Mouse (Mus musculus) lung, postnatal 25 days (tissue): ENCODE results near the gene Rlbp1.

ENCODE experiments used
- DNase-seq: peaks from one replicate; pipeline ENCODE4 v3.0.0; 2022; ENCODE audit warnings: low spot score

Rlbp1 gene

DNA sequence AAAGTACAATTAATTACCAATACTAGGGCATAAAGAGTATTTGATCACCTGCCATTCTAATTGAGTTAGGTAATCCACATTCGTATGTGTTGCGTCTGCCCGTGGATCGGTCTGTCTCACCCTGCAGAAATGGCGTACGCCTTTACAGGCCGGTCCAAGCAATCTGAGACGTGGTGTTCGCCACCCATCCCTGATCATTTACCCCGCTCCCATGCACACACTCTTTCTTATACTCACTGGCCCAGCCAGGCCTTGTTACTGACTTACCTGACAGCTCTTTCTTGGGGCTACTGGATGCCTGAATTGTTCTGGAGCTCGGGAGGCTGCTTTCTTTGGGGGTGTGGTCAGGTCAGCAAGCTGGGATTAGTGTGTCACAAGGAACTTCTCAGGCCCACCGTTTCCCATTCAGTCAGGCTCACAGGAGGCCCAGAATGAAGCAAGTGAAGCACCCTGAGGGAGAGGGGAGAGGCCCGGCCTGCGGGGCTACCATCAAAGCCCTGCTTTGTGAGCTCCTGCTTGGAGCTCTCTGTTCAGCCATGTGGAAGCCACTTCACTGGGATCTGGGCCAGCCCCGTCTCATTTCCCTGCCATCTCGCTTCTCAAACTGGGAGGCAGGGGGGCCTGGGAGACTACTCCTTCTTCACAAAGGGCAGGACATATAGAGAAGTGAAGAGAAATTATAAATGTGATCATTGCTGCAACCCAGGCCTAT lies at the start of gene Rlbp1:
Rlbp1 (minus strand) TSS at position 627 of the 712 bp plus-strand sequence.
- DNase-seq, result no peak

DNA sequence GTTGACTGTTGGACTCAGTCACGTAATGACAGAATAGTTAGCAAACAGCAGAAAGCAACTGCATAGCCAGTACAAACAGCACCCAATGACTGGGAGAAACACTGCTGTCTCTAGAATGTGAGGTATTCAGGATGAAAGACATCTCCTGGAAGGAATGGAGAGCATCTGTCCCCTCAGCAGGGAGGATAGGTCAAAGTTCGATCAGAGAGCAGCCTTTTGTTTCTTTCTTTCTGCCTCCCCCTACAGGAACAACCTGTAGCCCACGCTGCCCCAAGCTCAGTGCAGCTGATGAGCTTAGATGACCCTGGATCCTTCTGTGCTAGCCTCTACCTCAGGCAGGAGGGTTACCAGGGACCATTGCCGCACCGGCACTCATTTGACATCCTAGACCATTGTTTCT lies 41.4 kb upstream of the Rlbp1 start:
- no peak for DNase-seq

DNA sequence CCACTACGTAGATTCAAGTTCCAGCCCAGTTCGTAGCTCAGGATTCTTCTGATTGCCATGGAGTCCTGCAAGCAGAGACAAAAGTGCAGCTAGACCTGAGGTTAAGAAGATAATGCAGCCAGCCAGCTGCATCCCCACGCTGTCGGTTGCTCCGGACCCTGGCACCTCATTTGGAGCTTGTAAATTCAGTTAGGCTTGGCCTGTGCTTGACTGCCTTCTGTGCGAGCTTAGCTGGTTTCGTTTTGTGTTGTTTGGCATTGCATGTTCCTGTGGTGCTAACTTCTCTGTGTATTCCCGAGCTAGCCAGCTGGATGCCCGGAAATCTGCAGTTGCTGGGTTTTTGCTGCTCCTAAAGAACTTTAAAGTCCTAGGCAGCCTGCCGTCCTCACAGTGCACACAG lies 39.0 kb upstream of the Rlbp1 start:
- DNase-seq, result no peak

DNA sequence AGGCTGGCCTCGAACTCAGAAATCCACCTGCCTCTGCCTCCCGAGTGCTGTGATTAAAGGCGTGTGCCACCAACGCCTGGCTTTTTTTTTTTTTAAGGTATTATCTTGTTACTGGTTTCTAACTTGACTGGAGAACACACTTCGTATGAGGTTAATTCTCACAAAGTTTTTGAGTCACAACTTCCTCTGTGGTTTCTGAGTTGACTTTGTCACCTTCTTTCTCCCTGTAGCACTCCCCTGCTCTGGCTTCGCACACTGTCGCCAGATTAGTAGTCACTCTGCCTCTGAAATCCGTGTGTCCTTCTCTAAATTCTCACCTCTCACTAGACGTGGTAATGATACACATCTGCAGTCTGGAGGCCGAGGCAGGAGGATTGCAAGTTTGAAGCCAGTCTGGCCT lies 36.0 kb upstream of the Rlbp1 start:
- DNase-seq, result no peak

DNA sequence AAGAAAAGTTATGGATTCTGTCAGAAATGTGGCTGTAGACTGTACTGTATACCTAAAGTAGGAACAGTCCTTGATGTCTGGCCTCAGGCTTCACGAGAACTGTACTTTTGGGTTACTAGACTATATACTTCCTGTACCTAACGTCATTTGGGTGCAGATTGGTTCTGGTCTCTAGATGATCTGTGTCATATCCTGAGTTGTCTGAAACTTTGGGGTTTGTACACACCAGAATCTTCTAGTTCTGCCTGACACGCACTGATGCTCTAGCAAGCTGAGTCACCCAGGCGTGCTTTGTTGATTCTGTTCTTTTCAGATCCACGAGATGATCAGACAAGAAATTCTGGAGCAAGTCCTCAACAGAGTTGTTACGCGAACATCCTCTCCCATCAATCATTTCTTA lies 33.1 kb upstream of the Rlbp1 start:
- DNase-seq, result no peak

DNA sequence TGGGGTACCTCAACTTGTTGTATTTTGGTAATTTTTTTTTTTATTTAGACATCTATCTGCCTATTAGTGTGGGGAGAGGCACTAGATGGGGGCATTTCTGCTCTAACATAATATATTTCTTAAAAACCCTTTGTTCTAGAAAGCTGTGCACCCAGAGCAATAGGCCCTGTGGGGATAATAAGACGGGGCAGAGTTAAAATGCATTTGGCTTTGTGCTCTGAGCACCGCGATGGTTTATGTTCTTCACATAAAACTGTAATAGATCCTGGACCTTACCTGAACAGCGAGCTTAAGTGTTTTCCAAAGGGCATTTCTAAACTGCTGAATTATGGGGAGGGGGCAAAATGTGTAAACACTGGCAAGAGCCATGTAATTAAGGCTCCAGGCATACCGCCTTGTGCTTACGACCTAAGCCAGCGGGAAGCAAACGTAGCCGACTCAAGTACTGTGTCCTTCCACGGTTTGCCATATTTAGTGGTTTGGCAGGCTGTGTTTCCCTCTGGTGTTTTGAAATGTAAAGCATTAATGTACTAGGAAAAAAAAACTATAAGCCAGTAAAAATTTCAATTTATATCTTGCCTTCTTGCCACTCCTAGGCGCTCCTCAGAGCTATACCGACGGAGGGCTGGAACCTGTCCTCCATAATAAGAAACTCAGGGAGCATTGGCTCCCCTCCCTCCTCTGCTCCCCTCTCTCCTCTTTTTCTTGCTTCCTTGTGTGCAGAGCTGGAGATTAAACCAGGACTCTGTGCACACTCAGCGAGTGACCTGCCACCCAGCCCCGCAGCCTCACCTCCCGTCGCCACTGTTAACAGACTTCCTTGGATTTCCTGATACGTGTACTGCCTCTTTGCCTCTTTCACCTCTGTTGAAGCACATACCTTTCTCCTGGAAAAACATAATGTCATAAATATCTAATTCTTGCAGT lies 27.9 kb upstream of the Rlbp1 start:
- no peak for DNase-seq

DNA sequence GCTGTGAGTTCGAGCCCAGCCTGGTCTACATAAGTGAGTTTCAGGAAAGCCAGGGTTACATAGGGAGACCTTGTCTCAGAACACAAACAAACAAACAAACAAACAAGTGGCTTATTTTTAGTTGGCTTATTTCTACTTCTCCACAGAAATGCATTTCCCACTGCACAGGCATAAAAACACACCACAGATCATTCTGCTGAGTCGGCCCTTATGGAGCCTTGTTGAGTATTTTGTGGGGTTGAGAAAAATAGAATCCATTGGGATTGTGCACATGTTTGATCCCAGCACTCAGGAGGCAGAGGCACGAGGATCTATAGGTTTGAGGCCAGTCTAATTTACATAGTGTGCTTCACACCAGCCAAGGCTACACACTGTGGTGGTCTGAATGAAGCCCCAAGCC lies 13.4 kb upstream of the Rlbp1 start:
- no peak for DNase-seq

GRCm38 (mm10) chr7:79398971-79399370 lies 12.1 kb upstream of the Rlbp1 start:
- no peak for DNase-seq

DNA sequence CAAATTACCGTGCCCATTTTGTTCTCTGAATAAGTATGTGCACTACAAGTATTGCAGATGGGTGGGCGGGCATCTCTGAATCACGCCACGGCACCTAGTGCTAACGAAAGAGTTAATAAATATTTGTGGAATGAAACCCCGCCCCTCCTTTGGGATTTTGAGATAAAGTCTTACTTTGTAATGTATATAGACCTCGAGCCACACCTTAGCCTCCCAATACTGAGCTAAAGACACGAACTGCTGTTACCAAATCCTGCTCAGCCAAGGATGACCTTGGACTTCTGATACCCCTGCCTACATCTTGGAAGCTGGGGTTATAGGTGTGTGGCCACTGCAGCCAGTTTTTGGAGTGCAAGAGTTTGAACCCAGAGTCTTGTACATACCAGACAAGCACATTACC lies 11.6 kb upstream of the Rlbp1 start:
- DNase-seq, result no peak

- DNase-seq, result no peak
Measured at GRCm38 (mm10) chr7:79397446-79397963, 10.7 kb upstream of the Rlbp1 start.

DNA sequence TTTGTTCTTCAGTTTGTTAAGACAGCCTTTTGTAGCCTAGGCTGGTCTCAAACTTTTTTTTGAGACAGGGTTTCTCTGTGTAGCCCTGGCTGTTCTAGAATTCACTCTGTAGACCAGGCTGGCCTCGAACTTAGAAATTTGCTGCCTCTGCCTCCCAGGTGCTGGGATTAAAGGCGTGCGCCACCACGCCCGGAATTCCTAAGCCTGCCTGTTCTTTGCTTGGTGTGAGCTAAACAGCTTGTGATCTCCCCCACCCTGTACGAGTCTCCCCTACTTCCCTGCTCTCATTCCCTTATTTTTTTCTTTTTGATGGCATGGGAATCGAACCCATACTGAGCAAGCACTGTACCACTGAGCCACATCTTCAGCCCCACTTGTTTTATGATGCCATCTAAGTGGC lies 8.3 kb upstream of the Rlbp1 start:
- no peak for DNase-seq

- DNase-seq, result no peak
Measured at GRCm38 (mm10) chr7:79394666-79395065, 7.8 kb upstream of the Rlbp1 start.

DNA sequence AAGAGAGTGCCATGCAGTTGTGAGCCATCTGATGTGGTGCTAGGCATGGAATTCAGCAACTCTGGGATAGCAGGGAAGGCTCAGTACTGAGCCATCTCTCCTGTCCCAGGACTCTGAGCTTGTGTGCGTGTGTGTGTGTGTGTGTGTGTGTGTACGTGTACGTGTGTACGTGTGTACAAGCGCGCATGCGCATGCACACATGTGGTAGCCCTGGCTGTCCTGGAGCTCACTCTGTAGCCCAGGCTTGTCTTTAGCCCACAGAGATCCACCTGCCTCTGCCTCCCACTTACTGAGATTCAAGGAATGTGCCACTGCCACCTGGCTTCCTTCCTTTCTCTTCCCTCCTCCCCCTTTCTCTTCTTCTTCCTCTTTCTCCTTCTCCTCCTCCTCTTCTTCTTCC lies 7.1 kb upstream of the Rlbp1 start:
- DNase-seq, result no peak

GRCm38 (mm10) chr7:79392860-79393513 lies 6.1 kb upstream of the Rlbp1 start:
- no peak for DNase-seq

DNA sequence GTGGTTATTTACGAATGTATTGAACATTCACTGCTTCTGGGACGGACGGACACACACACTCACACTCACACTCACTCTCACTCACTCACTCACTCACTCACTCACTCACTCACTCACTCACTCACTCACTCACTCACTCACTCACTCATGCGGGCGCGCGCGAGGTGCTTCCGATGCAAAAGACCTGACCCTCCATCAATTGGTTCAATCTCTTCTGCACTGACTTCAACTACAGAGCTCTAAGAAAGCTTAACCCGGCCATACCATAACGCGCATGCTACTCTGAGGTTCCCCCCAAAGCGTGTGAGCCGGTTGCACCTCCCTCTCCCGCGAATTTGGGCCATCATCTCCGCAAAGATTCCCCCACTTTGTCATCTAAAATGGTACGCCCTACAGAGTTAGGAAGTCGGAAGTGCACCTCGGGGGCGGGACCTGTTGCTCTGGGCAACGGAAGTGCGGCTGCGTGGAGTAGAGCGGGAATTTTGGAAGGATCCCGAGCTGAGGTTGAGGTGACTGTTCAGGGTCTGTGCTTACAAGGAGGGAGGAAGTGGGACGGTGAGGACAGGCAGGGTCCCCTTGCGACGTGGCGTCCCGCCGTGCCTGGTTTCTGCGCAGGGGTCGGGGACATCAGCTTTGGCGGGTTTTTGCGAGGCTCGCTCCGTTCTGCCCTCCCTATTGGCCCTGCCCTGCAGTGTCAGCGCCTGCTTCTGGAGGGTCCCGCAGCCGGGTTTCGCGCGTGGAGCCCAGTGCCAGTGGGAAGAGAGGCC lies 5.2 kb upstream of the Rlbp1 start, which contains the start of gene Fanci:
Fanci (plus strand) TSS at position 47 of the 767 bp plus-strand sequence.
- peak; percentile 94 for DNase-seq

GRCm38 (mm10) chr7:79391471-79391870 lies 4.6 kb upstream of the Rlbp1 start:
- no peak for DNase-seq

DNA sequence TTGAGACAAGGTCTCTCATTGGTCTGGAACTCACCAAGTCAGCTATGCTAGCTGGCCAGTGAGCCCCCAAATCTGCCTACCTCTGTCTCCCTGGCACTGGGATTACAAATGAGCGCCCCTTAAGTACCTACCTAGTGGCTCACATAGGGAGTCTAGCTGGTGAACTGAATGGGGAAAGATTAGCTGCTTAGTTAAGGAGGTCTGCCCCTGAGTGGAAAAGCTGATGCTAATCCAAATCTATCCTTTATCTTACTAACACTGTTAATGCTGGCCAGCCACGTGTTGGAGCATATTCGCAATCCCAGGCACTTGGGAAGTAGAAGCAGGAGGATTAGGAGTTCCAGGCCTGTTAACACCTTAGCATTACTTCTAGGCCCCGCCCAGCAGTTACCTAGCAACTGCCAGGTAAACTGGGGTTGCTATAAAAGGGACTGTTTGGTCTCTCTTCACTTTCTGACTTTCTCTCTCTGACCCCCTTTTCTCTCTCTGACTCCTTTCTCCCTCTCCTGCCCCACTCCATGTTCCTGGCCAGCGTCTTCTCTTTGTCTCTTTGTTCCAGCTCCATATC lies 3.4 kb upstream of the Rlbp1 start:
- DNase-seq, result peak; percentile 42

GRCm38 (mm10) chr7:79388671-79389206 lies 1.9 kb upstream of the Rlbp1 start:
- DNase-seq, result no peak

GRCm38 (mm10) chr7:79387991-79388390 lies 1.1 kb upstream of the Rlbp1 start:
- no peak for DNase-seq

DNA sequence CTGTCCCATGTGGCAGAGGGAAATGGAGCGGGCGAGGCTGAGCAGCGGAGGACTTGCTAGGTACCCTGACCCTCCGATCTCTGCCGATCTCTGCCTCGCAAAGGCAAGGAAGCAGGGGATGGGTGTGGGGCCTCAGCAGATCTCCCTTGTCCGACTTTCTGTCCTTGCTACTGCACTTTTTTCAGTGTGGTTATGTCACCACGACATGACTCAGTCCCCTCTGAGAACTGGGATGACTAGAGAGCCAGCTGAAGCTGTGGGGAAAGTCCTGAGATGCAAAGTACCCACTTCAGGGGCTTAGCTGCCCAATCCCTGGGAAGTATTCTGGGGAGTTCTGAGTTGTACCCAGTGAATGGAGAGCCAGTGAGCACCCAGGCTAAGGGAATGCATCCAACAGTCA lies 292 bp upstream of the Rlbp1 start:
- no peak for DNase-seq
